Mouse (Mus musculus): Measurements from ENCODE around the gene Galntl6. TPM values are rescaled to one million over a fixed set of nuclear protein-coding genes. Genes with fewer than 3 reads are reported as not detected.

Gene Galntl6
- polyA plus RNA-seq, 1 experiment from 2014 or later = 0.20 TPM

DNA sequence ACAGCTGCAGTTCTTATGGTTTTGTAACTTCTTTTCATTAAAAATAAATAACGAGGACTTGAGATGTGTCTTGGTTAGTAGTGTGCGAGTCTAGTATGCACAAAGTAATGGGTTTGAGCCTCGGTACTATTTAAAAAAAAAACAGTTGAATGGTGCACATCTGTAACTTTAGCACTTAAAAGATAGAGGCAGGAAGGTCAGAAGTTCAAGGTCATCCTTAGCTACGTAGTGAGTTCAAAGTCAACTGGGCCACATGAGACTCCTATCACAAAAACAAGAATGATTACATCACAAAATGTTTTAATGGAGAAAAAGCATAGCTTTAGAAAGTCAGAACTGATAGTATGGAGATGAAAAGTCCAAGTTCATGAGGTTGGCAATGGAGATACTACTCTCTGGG, 1175.2 kb downstream of the Galntl6 start:
- no peaks in the 10 kb centered on the region for H3K4me1 ChIP-seq
- H3K4me2 ChIP-seq = no peak overlapping the region
- ATAC-seq = no peak
- H3K9ac ChIP-seq = no peak overlapping the region
- H3K4me3 ChIP-seq = no peak overlapping the region
- 70% methylated on average over 4 of the region's 4 CpGs for WGBS (ENCODE audit: insufficient replicate concordance)
- no peak overlapping the region for H3K27ac ChIP-seq
- no peaks in the 10 kb centered on the region for H3K27me3 ChIP-seq (replicated peaks)
- H3K36me3 ChIP-seq = no peaks in the 10 kb centered on the region
- H3K9me3 ChIP-seq (replicated peaks) = no peaks in the 10 kb centered on the region

DNA sequence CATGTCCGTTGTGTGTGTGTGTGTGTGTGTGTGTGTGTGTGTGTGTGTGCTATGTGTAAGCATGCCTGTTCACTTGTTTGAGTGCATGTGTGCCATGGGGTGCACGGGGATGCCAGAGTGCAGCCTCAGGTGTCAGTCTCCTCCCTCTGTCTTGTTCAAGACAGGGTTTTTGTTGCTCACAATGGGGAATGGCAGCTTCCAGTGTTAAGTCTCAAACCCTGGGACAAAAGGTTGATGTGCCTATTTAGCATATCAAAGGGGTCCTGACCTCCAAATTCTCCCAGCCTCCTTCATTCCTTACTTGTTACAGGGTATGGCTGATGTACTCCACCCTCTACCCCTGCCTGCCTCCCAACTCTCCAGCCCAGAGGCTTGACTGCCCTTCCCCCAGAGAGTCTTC, 1179.6 kb downstream of the Galntl6 start:
- Histone ChIP-seq H3K27ac (no peak overlapping the region), H3K4me2 (no peak overlapping the region), H3K36me3 (no peaks in the 10 kb centered on the region), H3K27me3 (replicated peaks) (no peaks in the 10 kb centered on the region), H3K9me3 (replicated peaks) (no peaks in the 10 kb centered on the region), H3K9ac (no peak overlapping the region), H3K4me3 (no peak overlapping the region), H3K4me1 (no peaks in the 10 kb centered on the region)
- 74% methylated on average over 2 of the region's 2 CpGs for WGBS (ENCODE audit: insufficient replicate concordance)
- ATAC-seq = no peak

DNA sequence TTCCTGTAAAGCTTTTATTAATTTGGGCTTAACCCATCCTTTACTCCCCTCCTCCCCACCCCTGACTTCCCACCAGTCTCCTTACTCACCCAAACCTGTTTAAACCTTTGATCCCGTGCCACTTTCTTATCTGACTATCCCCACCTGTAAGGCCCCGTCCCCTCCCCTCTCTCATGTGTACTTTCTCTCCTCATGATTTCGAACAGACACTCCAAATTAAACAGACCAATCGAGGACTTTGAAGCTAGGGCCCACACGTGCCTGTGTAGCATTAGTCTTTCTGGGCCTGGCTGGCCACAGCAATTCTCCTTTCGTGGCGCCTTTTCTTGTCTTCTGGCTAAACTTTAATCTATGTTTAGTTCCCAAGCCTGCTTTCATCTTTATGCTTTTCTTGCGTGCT, 1180.8 kb downstream of the Galntl6 start:
- no peaks in the 10 kb centered on the region for H3K36me3 ChIP-seq
- no peak overlapping the region for H3K4me2 ChIP-seq
- H3K9me3 ChIP-seq (replicated peaks) = no peaks in the 10 kb centered on the region
- ATAC-seq = no peak
- no peak overlapping the region for H3K27ac ChIP-seq
- H3K4me1 ChIP-seq = no peaks in the 10 kb centered on the region
- H3K9ac ChIP-seq = no peak overlapping the region
- no peak overlapping the region for H3K4me3 ChIP-seq
- no peaks in the 10 kb centered on the region for H3K27me3 ChIP-seq (replicated peaks)
- 57% methylated on average over 8 of the region's 8 CpGs for whole genome bisulfite sequencing (ENCODE audit: insufficient replicate concordance)

DNA sequence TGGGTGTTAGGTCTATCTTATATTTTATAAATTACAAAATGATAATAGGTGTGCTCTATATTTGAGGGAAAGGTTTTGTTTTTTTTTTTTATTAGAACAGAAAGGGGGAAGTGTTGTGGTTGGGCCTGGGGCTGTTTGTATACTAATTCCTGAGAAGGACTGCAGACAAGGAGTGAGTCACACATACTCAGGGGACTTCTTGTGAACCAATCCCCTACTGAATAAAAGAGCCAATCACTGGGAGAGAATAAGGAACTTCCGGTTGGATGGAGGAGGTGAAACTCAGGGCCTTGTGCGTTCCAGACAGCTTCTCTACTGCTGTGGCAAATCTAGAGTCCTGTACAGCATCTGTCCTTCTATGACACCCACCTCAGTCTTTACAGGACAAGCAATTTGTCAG, 1184.2 kb downstream of the Galntl6 start:
- Histone ChIP-seq H3K4me2 (no peak overlapping the region), H3K4me1 (no peaks in the 10 kb centered on the region), H3K9ac (no peak overlapping the region), H3K4me3 (no peak overlapping the region), H3K27me3 (replicated peaks) (no peaks in the 10 kb centered on the region), H3K27ac (no peak overlapping the region), H3K36me3 (no peaks in the 10 kb centered on the region), H3K9me3 (replicated peaks) (no peaks in the 10 kb centered on the region)
- WGBS (ENCODE audit: insufficient replicate concordance) = 53% methylated on average over 2 of the region's 2 CpGs
- no peak for ATAC-seq

DNA sequence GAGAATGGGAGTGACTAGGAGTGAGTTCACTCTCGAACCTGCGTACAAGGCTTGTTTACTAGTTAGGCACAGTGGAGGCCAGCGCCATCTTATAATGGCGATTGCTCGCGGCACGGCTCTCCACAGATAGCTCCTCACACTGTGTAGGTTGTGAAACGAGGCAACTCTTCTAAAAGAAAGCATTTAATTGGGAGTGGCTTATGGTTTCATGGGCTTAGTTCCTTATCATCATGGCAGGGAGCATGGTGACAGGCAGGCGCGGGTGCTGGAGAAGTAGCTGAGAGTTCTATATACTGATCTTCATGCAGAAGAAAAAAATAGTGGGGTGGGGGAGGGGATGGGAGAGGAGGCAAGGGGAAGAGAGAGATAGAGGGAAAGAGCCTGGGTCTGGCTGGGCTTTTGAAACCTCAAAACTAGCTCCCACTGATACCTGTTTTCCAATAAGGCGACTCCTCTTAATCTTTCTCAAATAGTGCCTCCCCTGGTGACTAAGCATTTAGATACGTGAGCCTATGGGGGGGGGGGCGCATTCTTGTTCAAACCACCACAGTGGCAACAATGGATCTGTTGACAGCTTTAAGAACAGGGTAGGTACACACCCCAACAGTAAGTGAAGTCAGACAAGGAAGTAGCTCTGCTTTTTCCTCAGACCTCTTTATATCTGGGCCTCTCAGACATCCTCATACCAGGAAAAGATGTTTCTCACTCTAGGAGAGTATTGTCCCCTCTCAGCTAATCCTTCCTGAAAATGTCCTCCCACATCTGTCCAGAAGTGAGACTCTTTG, 1187.4 kb downstream of the Galntl6 start:
- no peak overlapping the region for H3K9ac ChIP-seq
- H3K9me3 ChIP-seq (replicated peaks) = no peaks in the 10 kb centered on the region
- no peaks in the 10 kb centered on the region for H3K4me1 ChIP-seq
- ATAC-seq = no peak
- H3K36me3 ChIP-seq = no peaks in the 10 kb centered on the region
- 74% methylated on average over 13 of the region's 13 CpGs for WGBS (ENCODE audit: insufficient replicate concordance)
- no peak overlapping the region for H3K4me3 ChIP-seq
- no peak overlapping the region for H3K27ac ChIP-seq
- no peaks in the 10 kb centered on the region; the same call in 1 of the 2 replicates for H3K27me3 ChIP-seq (replicated peaks)
- no peak overlapping the region for H3K4me2 ChIP-seq

Other genes starting within 250 kb of the Galntl6 start
- gene BC030500, start 885 bp downstream of the Galntl6 start, polyA plus RNA-seq (2016; fragmentation: Nextera tagmentation; extraction: Ambion mirVana) = not detected in 2 replicates